Mouse (Mus musculus) 416B (cell line): ENCODE measurements at regions not wholly inside any gene's neighbourhood (a gene's known extent, or its start where the extent isn't known, plus 50 kb on each side); places are given as distances from the start of the nearest gene placed in this dataset.

Experiments
- DNase-seq: peaks from one replicate; pipeline ENCODE4 v3.0.0; 2011; ENCODE audit warnings: low read depth

DNA sequence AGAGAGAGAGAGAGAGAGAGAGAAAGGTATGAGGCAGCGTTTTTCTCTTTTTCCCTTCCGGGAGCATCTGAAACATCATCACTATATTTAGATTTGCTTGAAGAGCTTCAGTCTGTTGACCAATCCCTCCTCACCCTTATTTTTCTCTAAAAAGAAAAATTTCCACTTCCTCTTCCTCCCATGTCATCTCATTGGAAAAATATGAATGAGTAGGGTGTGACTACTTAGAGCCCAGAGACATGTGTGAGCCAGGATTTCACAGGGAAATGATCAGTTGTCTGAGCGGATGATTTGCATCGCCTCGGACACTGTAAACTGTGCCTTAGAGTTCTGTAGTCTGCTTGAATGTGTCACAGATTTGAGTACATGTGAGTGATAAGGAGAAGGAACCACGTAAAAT lies 111.3 kb upstream of the Ptger4 start:
- DNase-seq, result no peak

DNA sequence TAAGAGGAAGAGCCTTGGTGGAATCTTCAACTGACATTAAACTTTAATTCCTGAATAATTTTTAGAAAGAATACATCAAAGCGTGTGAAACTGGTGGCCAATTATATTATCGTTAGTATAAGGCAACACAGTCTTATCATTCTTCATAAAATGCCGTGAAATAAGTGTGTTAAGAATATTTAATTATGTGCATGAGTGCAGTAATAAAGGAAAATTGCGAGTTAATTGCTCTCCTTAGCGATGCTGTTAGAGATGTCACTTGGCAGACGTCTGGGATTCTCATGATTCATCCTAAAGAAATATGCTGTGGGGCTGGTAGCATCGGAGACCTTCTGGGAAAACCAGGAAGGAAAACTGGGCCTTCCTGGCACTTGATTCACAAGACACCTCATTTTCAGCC lies 110.3 kb upstream of the Ptger4 start:
- no peak for DNase-seq

DNA sequence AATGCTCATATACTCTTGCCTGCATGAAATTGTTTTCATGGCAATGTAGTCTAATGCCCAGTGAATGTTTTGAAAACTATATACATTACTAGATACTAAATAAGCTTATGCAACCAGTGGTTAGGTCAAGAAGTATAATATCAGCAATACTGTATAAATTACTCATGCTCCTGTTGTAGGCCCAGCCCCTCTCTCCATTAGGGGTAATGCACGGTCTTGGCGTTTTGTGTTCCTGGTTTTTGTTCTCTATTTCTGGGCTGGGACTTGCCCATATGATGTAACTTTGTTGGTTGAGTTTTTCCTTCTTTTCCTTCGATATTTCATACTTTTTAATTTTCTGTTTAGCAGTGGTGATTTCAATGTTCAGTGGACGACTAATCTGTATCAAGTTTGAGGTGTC lies 104.9 kb upstream of the Ptger4 start:
- no peak for DNase-seq

DNA sequence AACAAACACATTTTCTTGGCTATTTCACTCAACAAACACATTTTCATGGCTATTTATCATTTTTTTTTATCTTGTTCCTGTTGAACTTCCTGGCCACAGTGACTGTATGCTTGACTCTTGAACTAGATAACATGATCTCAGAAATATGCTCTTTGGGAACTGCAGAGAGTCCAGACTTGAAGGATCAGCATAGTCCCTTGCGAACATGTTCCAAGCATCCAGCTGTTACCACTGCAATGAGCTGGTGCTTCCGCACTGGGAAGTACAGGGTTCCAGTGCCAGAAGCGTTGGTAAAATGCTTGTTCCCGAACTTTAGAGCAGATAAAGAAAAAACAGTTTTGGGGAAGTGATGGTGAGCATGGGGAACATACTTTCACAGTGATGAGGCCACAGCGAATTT lies 103.7 kb upstream of the Ptger4 start:
- DNase-seq, result peak; percentile 8

DNA sequence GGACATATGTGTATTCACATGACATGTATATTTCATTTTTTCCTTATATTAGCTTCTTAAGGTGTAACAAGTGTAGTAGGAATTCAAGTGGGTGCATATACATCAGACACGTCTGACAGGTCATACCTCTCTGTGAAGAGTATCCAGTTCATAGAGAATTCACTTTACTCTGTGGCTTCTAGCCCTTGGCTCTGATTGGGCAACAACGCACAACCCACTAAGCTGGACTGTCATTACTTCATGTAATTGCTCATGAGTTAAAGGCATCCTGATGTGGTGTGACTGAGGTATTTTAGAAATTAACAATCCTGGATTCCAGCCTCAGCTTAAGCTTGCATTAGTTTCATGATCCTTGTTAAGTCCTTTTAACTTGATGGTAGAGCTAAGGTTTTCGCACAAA lies 103.0 kb upstream of the Ptger4 start:
- peak; percentile 25 for DNase-seq

DNA sequence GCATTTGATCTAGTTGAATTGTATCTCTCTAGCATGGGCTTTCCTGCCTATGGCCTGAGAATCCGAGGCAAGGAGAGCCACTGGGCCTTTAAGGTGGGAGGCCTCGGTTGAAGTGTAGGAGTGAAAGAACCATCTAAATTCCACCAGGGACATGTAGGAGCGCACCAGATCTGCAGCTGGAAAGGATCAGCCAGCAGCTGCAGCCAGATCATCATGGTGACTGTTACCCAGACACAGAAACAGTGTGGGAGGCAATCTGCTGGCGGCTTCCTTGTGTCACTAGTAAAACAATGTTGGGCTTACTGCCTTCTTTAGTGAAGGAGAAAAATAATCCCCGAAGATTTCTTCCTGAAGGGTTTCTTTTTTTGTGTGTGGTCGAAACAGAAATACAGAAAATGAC lies 99.8 kb upstream of the Ptger4 start:
- no peak for DNase-seq

DNA sequence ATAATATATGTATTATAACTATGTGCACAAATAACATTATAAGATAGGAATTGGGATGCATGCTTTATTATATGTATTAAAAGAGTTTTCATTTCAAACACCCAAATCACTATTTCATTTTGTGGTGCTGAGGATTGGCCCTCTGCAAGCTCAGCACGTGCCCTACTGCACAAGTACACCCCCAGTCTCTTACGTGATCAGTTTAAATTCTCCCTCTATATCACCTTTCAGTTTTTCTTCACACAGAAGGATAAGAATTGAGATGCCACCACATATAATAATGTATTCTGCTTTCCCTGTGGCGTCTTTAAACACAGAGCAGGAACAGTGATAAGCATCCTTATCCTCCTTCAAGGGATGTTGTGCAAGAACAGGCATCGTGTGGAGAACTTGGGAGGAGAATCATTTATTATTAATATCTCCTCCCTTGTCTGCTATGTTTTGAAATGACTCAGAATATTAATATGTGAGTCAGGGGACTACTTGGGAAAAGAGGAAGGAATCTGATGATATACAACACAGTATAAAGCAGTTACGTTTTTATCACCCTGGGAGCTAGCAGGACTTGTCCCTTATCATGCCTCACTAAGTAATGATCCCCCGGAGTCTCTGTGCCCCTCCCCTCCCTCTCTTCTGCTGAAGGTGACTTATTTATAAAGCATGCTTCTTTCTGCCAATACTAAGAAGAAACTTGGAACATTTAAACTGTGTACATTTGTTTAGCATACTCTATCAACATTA lies 91.7 kb upstream of the Ptger4 start:
- no peak for DNase-seq

DNA sequence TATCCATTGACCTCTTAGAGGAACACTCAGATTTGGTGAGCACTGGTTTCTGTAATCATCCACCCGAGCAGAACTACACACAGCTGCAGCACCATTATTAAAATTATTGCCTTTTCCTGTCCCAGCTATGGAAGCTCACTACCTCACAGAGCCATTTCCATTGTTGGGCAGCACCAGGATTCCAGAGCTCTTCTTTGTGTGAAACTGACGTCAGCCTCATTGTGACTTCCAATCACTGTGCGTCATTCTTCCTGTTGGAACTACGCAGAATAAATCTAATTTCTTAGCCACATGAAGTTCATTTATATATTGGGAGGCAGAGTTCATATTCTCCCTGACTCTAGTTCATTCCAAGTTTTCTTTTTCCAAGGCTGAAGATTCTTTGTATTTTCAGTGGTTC lies 83.0 kb upstream of the Ptger4 start:
- DNase-seq, result no peak

DNA sequence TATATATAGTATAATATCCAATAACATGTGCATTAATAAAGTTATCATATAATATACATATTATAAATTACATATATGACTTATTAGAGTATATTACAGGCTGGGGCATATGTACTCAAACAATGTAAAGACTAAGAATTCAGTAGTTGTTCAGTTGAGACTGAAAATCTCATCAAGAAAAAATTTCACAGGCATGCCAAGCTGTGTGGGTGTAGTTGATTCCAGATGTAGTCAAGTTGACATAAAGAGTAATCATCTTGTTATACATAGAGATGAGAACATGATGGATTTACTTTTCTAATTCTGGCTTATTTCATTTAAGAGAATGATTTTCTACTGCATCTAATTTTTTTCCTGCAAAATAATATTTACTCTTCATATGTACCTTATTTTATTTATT lies 77.7 kb upstream of the Ptger4 start:
- DNase-seq, result no peak

DNA sequence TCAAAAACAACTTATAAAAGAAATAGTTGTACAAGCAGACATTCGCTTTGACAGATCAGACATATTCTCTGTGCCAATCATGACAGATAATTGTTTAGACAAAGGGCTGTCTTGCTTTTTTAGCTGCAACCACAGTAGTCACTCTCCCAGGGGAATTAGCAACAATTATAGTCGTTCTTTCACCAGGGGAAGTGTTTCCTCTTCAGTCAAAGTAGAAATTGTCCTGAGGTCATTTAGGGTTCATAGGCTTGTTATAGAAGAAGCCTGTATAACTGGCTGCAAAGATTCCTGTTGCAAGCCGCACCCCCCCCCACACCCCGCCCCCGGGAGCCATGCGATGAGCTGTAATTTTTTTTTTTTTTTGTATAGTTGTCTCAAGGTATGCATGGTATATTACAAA lies 68.2 kb upstream of the Ptger4 start:
- no peak for DNase-seq

DNA sequence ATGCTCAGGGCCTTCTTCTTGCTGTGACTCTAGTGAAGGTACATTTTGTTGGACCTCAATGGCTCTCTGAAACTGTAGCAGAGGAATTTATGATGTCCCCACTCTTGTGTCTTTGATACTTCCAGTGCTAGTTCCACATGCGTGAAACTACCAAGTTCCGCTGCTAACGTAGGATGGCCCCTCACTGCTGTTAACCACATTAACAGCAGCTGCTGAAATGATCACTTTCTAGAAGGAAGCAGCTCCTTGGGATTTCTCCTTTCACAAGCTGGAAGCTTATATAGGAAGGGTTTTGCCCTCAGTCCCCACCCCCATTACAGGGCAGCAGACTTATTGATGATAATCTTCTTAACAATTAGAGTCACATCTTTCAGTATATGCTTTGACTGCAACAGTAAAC lies 66.0 kb upstream of the Ptger4 start:
- no peak for DNase-seq

DNA sequence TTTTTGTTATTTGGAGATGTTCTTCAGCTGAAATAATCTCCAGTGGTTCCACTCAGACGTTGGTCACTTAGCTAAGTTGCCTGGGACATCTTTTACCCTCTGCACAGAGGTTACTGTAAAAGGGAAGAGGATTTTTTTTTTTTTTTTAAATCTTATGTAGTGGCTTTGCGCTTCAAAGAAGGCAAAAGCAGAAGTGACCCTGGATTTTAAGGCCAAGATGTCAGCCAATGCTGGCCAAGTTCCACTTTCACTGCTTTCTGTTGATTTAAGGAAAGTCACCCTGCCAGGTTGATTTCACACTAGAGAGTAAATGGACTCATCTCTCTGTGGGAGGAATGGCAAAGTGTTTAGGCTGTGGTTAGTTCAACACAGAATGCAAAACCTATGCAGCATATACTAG lies 58.4 kb upstream of the Ptger4 start:
- peak; percentile 17 for DNase-seq

DNA sequence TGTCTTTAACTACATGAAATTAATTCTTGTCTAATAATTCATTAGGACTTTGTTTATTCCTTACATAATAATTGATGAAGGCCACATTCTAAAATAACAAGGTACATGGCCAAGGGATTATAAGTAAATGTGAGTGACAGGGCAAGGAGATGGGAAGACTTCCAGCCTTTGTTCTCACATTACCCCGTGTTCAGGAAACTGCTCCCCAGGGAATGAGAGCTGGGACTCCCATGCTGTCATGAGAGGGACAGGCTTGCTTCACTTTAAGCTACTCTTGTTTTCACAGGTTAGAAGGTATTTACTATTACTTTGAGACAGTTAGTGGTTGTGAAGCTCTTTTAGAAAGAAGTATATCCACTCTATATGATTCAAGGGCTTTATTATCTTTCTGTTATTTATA lies 55.8 kb upstream of the Ptger4 start:
- DNase-seq, result no peak

DNA sequence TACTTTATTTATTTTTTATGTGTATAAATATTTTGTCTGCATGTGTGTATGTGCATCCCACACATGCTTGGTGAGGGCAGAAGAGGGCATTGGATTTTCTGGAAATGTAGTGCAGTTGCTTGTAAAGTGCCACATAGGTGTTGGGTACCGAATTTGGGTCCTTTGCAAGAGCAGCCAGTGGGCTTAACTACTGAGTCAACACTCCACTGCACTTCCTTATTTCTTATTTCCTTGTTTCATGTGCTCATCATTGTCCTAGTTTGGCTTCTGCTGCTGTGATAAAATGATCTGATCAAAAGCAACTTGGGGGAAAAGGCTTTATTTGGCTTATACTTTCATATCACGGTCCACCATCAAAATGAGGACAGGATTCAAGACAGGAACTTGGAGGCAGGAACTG lies 53.0 kb upstream of the Ptger4 start:
- no peak for DNase-seq
